Mouse (Mus musculus) adrenal gland, adult 18-20 months (tissue): ENCODE results near the gene Thap4. TPM values are rescaled to one million over a fixed set of nuclear protein-coding genes. Genes with fewer than 3 reads are reported as not detected.
A peak's percentile ranks its signal among the peaks of the same experiment; 100 is the strongest.
"Not testable (repeated sequence)": the region's sequence is repeated elsewhere in the genome, so short reads cannot be mapped to it uniquely, and the experiment has no call there.

ENCODE experiments used
- DNase-seq, 2 experiments: peaks; one replicate each; pipeline ENCODE4 v3.0.0; 2021 to 2022; ENCODE audit warnings: low spot score in 2 of 2
- long read RNA-seq, 2 experiments: library from polyadenylated mRNA; stranded (forward); transcript quantifications; one replicate each; pipeline ENCODE4 v2.0.0; 2021
- total RNA-seq, 2 experiments: library from RNA; stranded (reverse); gene quantifications; 1 replicate in 1 of 2; 2 replicates in 1 of 2; pipeline ENCODE4 v1.2.3; 2021

Thap4 gene
- 10 to 100 TPM; 46.3 to 52.4 TPM for total RNA-seq
- long read RNA-seq, experiment 1, full-length matches to known transcripts: 22 of 26 reads
- long read RNA-seq, experiment 1, partial matches to known transcripts: 3 of 26 reads
- long read RNA-seq, experiment 1, other reads (novel, unspliced or antisense): 1 of 26 reads
- long read RNA-seq, experiment 2, full-length matches to known transcripts: 22 of 27 reads
- long read RNA-seq, experiment 2, partial matches to known transcripts: 5 of 27 reads
- long read RNA-seq, experiment 2, other reads (novel, unspliced or antisense): 0 of 27 reads

- peak; percentile 91 to 94 for DNase-seq
These were observed at the start of gene Thap4 for GRCm38 (mm10) chr1:93754573-93755290. Gene Thap4 (minus strand): TSS chr1:93754864.

- peak; percentile 100 for DNase-seq
These were observed 49.2 kb upstream of the Thap4 start, which contains the start of gene Ing5 for GRCm38 (mm10) chr1:93803556-93804507. Gene Ing5 (plus strand): TSS chr1:93803965.

- no peak for DNase-seq
These were observed 48.1 kb upstream of the Thap4 start for GRCm38 (mm10) chr1:93802771-93803170.

- peak; percentile 80 to 82 for DNase-seq
These were observed 47.1 kb upstream of the Thap4 start, which contains the start of gene Dtymk for GRCm38 (mm10) chr1:93801741-93802238. Gene Dtymk (minus strand): TSS chr1:93801934.

- no peak for DNase-seq
These were observed 46.2 kb upstream of the Thap4 start for GRCm38 (mm10) chr1:93800670-93801503.

- DNase-seq: peak in 1 of 2 experiments; percentile 15
These were observed 41.2 kb upstream of the Thap4 start for GRCm38 (mm10) chr1:93795886-93796285.

GRCm38 (mm10) chr1:93794526-93794925 is 39.9 kb upstream of the Thap4 start:
- no peak for DNase-seq

GRCm38 (mm10) chr1:93786912-93787311 is 32.2 kb upstream of the Thap4 start:
- DNase-seq: no peak

- no peak for DNase-seq
These were observed 22.0 kb upstream of the Thap4 start for GRCm38 (mm10) chr1:93776686-93777085.

GRCm38 (mm10) chr1:93769901-93770300 is 15.2 kb upstream of the Thap4 start:
- no peak for DNase-seq

GRCm38 (mm10) chr1:93767600-93767999 is 12.9 kb upstream of the Thap4 start:
- DNase-seq: no peak

GRCm38 (mm10) chr1:93764871-93765591 is 10.4 kb upstream of the Thap4 start:
- no peak for DNase-seq

- DNase-seq: not testable (repeated sequence)
These were observed 8.9 kb upstream of the Thap4 start for GRCm38 (mm10) chr1:93763531-93763930.

GRCm38 (mm10) chr1:93760076-93760475 is 5.4 kb upstream of the Thap4 start:
- no peak for DNase-seq

- no peak for DNase-seq
These were observed 1.5 kb upstream of the Thap4 start for GRCm38 (mm10) chr1:93756154-93756553.

GRCm38 (mm10) chr1:93755618-93756017 is 954 bp upstream of the Thap4 start:
- DNase-seq: no peak

- no peak for DNase-seq
These were observed 587 bp upstream of the Thap4 start for GRCm38 (mm10) chr1:93755291-93755610.

GRCm38 (mm10) chr1:93753911-93754572 is 622 bp downstream of the Thap4 start:
- peak in 1 of 2 experiments; percentile 53 for DNase-seq

- DNase-seq: no peak
These were observed 3.4 kb downstream of the Thap4 start, which contains the start of gene Atg4b for GRCm38 (mm10) chr1:93751290-93751689. Gene Atg4b (plus strand): TSS chr1:93751500.
